ENCODE assay signal across 18 mouse cellular contexts in the genomic region with DNA sequence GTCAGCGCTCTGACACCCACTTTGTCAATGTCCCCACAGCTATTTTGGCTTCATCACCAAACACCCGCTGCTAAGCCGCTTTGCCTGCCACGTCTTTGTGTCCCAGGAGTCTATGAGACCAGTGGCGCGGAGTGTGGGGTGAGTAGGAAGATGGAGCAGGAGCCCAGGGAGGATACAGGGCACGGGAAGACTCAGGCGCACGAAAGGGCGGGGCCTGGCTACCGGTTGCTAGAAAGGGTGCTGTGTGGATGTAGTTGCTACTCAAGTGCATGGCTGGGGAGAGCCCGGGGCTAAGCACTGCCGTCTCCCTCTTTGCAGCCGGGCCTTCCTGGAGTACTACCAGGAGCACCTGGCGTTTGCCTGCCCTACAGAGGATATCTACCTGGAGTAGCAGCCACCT. TPM values are rescaled to one million over a fixed set of nuclear protein-coding genes. Genes with fewer than 3 reads are reported as not detected.
"Had no signal": no experiment of that assay in that cellular context is flagged by ENCODE, and none has a peak within 500 bp of the region (broad histone marks: within the 10 kb centered on the region; RNA-seq: fewer than 3 reads in every experiment).

No protein-coding gene starts in this region.

- H3K36me3 ChIP-seq: lung, embryonic 15.5 days; stomach, embryonic 15.5 days had no signal

- DNase-seq: lung, adult 2 months; lung, postnatal 14 days; lung, postnatal 36 days; right cerebral cortex, postnatal 14 days; thymus, adult 2 months; thymus, postnatal 25 days; thymus, postnatal 4 days had no signal

- H3K4me2 ChIP-seq: lung, embryonic 15.5 days; midbrain, embryonic 11.5 days; midbrain, embryonic 13.5 days; midbrain, embryonic 15.5 days; neural tube, embryonic 12.5 days; stomach, embryonic 15.5 days had no signal

- H3K9me3 ChIP-seq: lung, embryonic 15.5 days; megakaryocyte, embryonic 14.5 days; midbrain, embryonic 13.5 days; midbrain, embryonic 15.5 days; neural tube, embryonic 12.5 days; stomach, embryonic 15.5 days had no signal

- H3K4me1 ChIP-seq: lung, embryonic 15.5 days; neural tube, embryonic 12.5 days; stomach, embryonic 15.5 days had no signal

- H3K4me3 ChIP-seq: lung, embryonic 15.5 days; megakaryocyte, embryonic 14.5 days; midbrain, embryonic 13.5 days; midbrain, embryonic 15.5 days; neural tube, embryonic 12.5 days; stomach, embryonic 15.5 days had no signal

- H3K27ac ChIP-seq: lung, embryonic 15.5 days; macrophage; midbrain, embryonic 13.5 days; midbrain, embryonic 15.5 days; neural tube, embryonic 12.5 days; stomach, embryonic 15.5 days; stomach, postnatal 0 days had no signal

- ATAC-seq: lung, postnatal 0 days; midbrain, embryonic 13.5 days; midbrain, embryonic 15.5 days had no signal

- H3K27me3 ChIP-seq: midbrain, embryonic 13.5 days; midbrain, embryonic 15.5 days; neural tube, embryonic 12.5 days; stomach, embryonic 15.5 days had no signal

- H3K9ac ChIP-seq: lung, embryonic 15.5 days; midbrain, embryonic 13.5 days; midbrain, embryonic 15.5 days; neural tube, embryonic 12.5 days; stomach, embryonic 15.5 days had no signal

RNA-seq across cellular contexts. Expression of a gene that starts 7.6 kb away (rescaled TPM):
- polyA plus RNA-seq: macrophage had no signal

RNA-seq across cellular contexts. Expression of a gene that starts 31.8 kb away (rescaled TPM):
- polyA plus RNA-seq: lung, adult 2 months; lung, embryonic 15.5 days; lung, postnatal 0 days; macrophage; midbrain, embryonic 11.5 days; midbrain, embryonic 13.5 days; midbrain, embryonic 15.5 days; midbrain, postnatal 0 days; neural tube, embryonic 12.5 days; stomach, embryonic 15.5 days; stomach, postnatal 0 days had no signal
